Mouse (Mus musculus): ENCODE measurements around the gene Unc50.

DNA sequence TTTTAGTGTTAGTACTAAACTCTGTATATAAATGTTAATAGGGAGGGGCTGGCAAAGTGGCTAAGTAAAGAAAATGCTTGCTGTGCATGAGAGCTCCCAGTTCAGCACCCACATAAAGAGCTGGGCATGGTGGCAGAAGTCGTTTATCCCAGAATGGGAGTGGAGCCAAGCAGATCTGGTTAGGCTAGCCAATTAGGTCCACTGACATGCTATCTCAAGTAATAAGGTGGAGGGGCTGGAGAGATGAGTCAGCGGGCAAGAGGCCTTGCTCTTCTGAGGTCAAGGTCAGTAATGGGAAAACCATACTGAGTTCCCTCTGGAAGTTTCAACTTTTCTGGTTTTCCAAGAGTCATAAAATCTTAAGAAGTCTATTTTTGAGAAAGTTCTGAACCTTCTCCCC lies 1.0 kb upstream of the Unc50 start:
- TF ChIP-seq CTCF (conservative IDR thresholded peaks at IDR 0.05; ENCODE audit: insufficient read depth, insufficient read length, low read depth, low read length) (no peak), POLR2A (IDR thresholded peaks at IDR 0.05; ENCODE audit: low read depth, low read length) (no peak)
